Mouse (Mus musculus) WW6 (cell line): ENCODE measurements around the gene Wfdc17.
A peak's percentile ranks its signal among the peaks of the same experiment; 100 is the strongest.

Source experiments
- DNase-seq: peaks from one replicate; pipeline ENCODE4 v3.0.0-alpha.2; 2013; ENCODE audit warnings: low read depth, low spot score

Gene Wfdc17

GRCm38 (mm10) chr11:83703705-83704104 is at the start of gene Wfdc17:
TSS of gene Wfdc17 (plus strand) at chr11:83703991.
- DNase-seq, result no peak

- no peak for DNase-seq
These were observed 49.2 kb upstream of the Wfdc17 start for GRCm38 (mm10) chr11:83654606-83655005.

DNA sequence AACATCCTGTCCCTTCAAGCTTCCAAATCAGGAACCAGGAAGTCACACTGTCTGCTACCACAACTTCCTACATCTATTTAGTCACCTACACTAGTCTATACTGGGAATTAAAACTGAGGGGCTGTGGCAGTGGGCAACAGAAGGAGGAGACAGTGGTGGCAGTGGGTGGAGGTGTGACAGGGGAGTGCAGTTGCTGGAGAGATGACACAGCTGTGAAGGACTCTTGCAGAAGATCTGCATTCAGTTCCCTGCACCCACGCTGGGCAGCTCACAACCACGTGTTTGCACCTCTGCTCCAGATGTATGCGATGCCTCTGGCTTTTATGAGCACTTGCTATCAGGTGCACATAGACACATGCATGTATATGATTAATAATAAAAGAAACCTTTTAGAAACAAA is 46.3 kb upstream of the Wfdc17 start:
- no peak for DNase-seq

GRCm38 (mm10) chr11:83658797-83659196 is 45.0 kb upstream of the Wfdc17 start:
- no peak for DNase-seq

GRCm38 (mm10) chr11:83662204-83662603 is 41.6 kb upstream of the Wfdc17 start, which contains the start of gene Ccl4:
TSS of gene Ccl4 (plus strand) at chr11:83662584.
- DNase-seq, result no peak

GRCm38 (mm10) chr11:83663532-83663931 is 40.3 kb upstream of the Wfdc17 start:
- DNase-seq, result no peak

GRCm38 (mm10) chr11:83671743-83672142 is 32.0 kb upstream of the Wfdc17 start:
- DNase-seq, result no peak

DNA sequence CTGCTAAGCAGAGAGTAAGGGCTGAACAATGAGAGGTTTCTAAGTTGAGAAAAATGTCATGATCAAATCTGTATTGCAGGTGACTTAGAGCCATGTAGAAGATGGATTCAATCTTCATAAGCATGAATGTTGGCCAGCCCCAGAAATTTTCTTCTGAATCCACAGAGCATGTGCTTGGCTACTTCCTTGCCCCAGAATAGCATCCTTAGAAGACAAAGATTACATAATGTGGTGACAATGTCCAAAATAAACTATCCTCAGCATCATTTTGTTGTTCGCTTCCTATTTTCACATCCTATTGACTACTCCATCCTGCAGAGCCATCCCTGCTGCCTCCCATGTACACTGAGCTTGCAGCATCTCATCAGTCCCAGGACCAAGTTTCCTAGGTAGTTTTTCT is 28.1 kb upstream of the Wfdc17 start:
- no peak for DNase-seq

- DNase-seq, result no peak
These were observed 13.9 kb upstream of the Wfdc17 start for GRCm38 (mm10) chr11:83689918-83690317.

- no peak for DNase-seq
These were observed 11.8 kb upstream of the Wfdc17 start for GRCm38 (mm10) chr11:83692008-83692407.

GRCm38 (mm10) chr11:83708715-83709114 is 4.9 kb downstream of the Wfdc17 start, which contains the start of gene Wfdc18:
TSS of gene Wfdc18 (plus strand) at chr11:83709015.
- no peak for DNase-seq

GRCm38 (mm10) chr11:83709683-83710082 is 5.9 kb downstream of the Wfdc17 start:
- DNase-seq, result no peak

GRCm38 (mm10) chr11:83712671-83713070 is 8.9 kb downstream of the Wfdc17 start:
- no peak for DNase-seq

DNA sequence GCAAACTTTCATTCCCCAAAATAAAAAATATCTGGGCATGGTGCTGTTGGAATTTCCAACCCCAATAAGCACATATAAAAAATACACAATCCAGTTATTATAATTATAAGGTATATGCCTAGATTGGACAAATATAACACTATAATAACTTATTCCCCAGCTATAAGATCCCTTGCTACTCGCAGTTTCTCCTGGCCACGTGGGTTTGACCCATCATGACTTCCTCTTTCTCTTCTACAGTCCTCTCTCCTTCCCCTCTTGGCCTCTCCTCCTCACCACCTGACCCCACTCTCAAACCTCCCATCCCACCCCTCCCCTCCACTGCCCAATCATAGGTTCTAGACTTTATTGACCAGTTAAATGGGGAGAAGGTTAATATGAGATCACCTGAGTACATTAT is 10.1 kb downstream of the Wfdc17 start:
- no peak for DNase-seq

GRCm38 (mm10) chr11:83717042-83717665 is 13.4 kb downstream of the Wfdc17 start:
- no peak for DNase-seq

DNA sequence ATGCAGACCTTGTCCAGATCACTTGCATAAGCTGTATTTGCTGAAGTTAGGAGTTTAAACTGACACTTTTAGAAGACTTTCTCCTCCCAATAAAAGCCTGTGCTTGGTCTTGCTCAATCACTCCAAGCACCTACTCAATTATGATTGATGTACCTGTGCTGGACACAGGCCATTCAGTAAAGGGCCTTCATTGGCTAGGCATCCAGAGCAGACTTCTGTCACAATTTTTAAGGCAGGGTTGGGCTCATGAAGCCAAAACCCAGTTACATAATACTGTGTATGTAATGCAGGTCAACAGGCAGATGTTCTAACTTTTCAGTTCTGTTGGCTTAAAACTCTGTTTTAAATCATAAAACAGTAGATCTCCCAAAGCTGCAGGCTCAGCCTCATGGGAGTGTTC is 17.0 kb downstream of the Wfdc17 start:
- no peak for DNase-seq

DNA sequence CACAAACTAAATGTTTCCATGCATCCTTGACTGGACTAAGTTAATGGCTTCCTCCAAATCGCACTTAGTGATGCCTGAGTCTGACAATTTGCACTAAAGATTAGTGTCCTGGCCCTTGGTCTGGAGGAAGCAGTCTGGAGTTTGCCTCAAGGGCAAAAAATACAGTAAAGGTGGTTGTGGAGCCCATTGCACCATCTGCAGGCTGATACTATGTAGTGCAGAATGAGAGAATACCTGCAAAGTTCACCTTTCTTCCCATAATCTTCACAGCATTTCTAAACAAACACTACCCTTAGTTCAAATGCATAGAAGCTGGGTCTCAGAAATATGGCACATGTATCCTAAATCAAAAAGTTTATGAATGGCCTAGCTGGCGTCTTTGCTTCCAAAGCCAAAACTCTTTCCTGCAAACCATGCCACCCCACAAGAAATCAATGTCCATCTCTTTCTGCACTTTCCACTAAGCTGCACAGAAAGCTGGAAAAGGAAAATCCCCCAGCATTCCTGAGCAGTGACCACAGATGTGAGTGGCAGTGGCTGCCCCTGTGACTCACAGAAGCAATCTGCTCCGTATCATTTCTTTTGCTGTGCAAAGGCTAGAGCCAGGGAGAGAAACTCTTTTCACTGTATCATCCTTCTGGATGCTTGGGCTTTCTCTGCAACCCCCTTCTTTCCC is 25.1 kb downstream of the Wfdc17 start:
- DNase-seq, result no peak

DNA sequence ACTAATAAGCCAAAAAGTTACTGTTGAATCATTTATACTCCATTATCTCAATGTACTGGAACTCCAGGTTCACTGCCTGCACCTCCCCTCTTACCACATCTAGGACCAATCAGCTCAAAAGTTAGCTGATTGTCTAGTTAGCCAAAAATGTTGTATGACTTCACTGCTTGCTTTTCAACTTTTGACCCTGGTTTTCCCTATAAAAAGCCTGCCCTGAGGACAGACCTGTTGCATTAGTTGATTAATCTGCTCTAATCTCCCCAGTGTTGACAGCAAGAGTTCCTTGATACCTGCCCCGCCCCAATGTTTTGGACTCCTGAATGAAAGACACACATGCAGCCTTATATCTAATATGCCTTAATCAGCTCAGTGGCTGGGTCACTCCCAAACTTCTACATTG is 27.3 kb downstream of the Wfdc17 start:
- DNase-seq, result no peak

GRCm38 (mm10) chr11:83733071-83733640 is 29.4 kb downstream of the Wfdc17 start:
- DNase-seq, result no peak

- no peak for DNase-seq
These were observed 30.4 kb downstream of the Wfdc17 start for GRCm38 (mm10) chr11:83734215-83734614.

GRCm38 (mm10) chr11:83735881-83736280 is 32.1 kb downstream of the Wfdc17 start:
- DNase-seq, result no peak

GRCm38 (mm10) chr11:83737109-83737558 is 33.3 kb downstream of the Wfdc17 start:
- DNase-seq, result no peak

DNA sequence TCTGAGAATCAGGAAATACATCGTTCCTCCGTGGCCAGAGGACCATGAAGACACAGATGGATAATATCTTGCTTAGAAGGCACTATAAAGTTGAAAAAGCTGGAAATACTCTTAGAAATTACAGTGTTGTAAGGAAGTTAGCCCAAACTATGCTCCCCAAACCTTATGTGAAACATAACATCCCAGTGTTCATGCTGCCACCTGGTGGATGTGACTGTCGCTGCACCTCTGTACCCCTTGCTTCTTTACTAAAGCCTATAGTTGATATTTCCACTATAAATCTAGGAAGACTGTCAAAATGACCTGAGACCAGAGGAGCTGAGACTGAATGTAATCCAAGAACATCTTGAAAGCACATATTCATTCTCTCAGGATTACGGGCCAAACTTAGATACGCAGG is 35.5 kb downstream of the Wfdc17 start:
- peak; percentile 20 for DNase-seq
